Mouse (Mus musculus): ENCODE data around the gene Mex3b.
A peak's percentile ranks its signal among the peaks of the same experiment; 100 is the strongest.

Mex3b gene

GRCm38 (mm10) chr7:82866486-82867270, 455 bp upstream of the Mex3b start:
- peak; percentile 95 for DNase-seq (ENCODE audit: low spot score)

DNA sequence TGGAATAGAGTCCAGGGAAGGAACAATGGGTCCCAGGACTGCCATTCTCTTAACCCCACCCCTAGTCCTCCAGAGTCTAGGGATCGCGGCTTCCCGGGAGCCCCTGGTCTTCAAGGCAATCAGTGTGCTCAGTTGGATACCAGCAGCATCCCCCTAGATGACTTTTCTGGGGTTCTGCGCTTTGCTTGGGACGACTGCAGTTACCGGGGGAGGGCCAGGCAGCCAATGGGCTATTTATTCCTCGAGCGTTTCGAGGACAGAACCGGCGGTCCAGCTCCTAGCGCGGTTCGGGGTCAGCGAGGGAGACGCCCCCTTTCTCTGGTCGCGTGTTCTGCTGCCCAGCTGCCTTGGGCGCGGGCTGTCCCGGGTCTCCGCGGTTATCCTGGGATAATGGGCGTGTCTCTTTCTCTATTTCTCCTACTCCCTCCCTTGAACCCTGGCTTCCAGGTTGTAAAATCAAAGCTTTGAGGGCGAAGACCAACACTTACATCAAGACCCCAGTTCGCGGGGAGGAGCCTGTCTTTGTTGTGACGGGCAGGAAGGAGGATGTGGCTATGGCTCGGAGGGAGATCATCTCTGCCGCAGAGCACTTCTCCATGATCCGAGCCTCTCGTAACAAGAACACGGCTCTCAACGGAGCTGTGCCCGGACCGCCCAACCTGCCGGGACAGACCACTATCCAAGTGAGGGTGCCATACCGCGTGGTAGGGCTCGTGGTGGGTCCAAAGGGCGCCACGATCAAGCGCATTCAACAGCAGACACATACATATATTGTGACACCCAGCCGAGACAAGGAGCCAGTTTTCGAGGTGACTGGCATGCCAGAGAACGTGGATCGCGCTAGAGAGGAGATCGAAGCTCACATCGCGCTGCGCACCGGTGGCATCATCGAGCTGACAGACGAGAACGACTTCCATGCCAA, 1.4 kb downstream of the Mex3b start:
- DNase-seq (ENCODE audit: low spot score), result peak; percentile 38

- DNase-seq (ENCODE audit: low spot score), result no peak
Measured at GRCm38 (mm10) chr7:82869231-82870147, 2.4 kb downstream of the Mex3b start.

GRCm38 (mm10) chr7:82870148-82870513, 3.0 kb downstream of the Mex3b start:
- no peak for DNase-seq (ENCODE audit: low spot score)

GRCm38 (mm10) chr7:82876551-82876950, 9.4 kb downstream of the Mex3b start:
- DNase-seq (ENCODE audit: low spot score), result no peak

GRCm38 (mm10) chr7:82880016-82880415, 12.9 kb downstream of the Mex3b start:
- DNase-seq (ENCODE audit: low spot score), result no peak

- no peak for DNase-seq (ENCODE audit: low spot score)
Measured at GRCm38 (mm10) chr7:82880700-82881099, 13.6 kb downstream of the Mex3b start.

DNA sequence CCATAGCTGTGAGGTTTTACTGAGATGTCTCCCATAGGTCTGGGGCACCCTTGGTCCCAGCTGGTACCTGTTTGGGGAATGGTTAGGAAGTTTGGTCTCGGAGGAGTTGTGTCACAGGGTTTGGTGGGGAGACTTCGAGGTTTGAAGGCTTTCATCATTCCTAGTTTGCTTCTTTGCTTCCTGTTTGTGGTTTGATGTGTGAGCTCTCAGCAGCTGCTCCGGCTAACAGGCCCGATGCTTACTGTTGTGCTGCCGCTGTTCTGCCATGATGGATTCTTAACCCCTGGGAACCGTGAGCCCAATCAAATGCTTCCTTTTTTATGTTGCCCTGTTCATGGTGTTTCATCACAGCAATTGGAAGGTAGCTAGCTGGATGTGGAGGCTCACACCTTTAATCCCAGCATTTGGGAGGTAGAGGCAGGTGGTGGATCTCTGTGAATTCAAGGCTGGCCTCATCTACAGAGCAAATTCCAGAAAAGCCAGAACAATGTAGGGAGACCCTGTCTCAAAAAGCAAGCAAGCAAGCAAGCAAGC, 23.3 kb downstream of the Mex3b start:
- no peak for DNase-seq (ENCODE audit: low spot score)

- no peak for DNase-seq (ENCODE audit: low spot score)
Measured at GRCm38 (mm10) chr7:82890875-82891515, 23.9 kb downstream of the Mex3b start.

DNA sequence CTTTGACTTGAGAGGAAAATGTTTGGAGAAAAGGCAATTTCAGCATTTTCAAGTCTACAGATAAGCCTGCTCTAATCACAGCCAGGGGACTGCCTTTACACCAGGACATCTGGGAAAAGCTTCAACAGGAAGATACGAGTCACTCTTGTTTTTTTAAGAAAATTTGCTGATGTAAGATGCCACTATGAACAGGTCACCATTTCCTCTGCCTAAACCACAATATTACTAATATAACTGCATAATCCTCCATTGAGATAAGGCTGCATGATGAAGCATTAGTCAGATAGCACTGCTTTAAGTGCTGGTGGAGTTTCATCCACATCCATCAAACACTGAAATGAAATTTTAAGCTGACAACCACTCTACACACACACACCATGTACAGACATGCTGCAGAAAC, 27.2 kb downstream of the Mex3b start:
- DNase-seq (ENCODE audit: low spot score), result no peak

- DNase-seq (ENCODE audit: low spot score), result peak; percentile 32
Measured at GRCm38 (mm10) chr7:82895606-82896005, 28.5 kb downstream of the Mex3b start.

- DNase-seq (ENCODE audit: low spot score), result no peak
Measured at GRCm38 (mm10) chr7:82896750-82897149, 29.6 kb downstream of the Mex3b start.

DNA sequence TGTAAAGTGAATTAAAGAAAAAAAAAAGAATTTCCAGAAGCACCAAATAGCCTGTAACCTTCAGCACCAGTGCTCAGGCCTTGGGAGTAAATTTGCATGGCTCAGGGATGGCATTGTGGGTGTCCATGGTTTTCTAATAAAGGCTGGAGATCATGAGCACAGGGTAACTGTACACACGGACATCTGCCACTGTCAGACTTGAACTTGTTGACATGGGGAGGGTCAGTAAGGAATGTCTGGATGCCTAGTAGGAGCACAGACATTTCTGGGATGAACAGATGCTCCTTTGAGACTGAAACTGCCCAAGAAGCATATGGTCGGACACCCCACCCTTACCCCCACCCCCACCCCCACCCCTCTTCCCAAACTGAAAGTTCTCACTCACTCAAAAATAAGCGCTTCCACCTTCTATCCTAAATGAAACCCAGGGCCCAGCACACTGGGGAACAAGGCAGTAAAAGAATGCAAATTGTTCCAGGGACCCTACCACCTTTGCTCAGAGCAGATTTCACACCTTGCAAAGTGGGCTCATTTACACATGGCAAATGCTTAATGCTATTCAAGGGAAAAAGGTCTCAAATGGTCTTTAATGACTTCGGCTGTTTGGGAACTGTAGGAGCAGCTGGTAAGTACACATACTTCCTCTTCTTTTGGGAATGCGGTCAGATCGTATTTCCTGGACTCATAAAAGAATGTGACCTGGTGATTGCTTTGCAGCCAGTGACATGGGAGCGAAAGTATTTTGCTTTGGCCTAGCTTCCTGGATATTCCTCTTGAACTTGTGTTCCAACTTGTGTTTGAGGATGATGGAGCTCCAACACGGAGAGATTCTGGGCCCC, 32.5 kb downstream of the Mex3b start:
- DNase-seq (ENCODE audit: low spot score), result no peak

DNA sequence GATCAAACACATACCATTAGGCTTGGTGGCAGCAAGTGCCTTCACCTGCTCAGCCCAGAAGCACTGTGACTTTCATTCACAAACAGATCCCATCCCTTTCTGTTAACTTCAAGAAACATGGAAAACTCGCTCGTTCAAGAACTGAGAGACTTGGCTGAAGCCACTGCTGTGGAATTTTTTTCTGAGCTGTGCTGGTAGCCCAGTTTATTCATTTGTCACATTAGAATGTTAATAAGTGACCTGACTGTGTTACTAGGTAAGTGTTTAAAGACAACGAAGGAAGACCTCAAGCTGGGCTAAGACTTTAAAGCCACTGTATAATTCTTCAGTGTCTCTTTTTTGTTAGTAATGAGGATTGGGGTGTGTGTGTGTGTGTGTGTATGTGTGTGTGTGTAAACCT, 35.9 kb downstream of the Mex3b start:
- DNase-seq (ENCODE audit: low spot score), result no peak

DNA sequence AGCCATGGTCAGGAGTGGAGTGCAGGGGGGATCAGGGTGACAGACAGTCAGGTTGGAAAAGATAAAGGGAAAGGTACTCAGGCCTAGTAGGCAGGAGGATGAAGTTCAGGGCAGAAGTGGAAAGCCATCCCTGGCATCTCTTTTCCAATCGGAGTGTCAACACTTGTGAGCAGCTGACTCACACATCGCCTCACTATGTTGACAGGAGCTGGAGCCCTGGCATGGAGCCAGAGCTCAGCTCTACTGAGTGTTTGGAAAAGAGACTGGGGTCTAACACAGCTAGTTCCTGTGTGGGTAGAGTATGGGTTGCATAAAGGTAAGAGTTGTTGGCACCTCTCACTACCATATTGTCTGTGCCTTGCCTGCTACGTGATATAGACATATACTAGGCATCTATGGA, 38.4 kb downstream of the Mex3b start:
- DNase-seq (ENCODE audit: low spot score), result peak; percentile 10

GRCm38 (mm10) chr7:82907081-82907480, 39.9 kb downstream of the Mex3b start:
- no peak for DNase-seq (ENCODE audit: low spot score)

- no peak for DNase-seq (ENCODE audit: low spot score)
Measured at GRCm38 (mm10) chr7:82910536-82911384, 43.6 kb downstream of the Mex3b start.

DNA sequence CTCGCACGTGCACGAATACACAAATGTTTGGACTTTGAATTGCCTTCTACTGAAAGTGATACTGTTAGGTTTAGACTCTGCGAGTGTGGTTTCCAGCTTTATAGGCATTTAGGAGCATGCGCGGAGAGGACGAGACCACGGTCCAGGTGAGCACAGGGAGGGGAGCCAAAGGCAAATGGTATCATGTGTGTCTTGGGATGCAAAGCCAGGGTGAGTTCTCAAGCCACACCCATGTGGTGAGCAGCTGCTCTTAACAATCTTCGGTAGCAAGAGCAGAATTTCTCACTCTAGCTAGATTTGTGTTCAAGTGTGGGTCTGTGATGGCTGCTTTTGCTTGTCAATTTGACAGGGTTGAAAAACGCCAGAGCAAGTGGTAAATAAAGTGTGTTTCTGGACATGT, 44.4 kb downstream of the Mex3b start:
- DNase-seq (ENCODE audit: low spot score), result no peak

GRCm38 (mm10) chr7:82914297-82914696, 47.2 kb downstream of the Mex3b start:
- no peak for DNase-seq (ENCODE audit: low spot score)

All from MN1 (cell line).